Mouse (Mus musculus): ENCODE results near the gene Fam136a. TPM values are rescaled to one million over a fixed set of nuclear protein-coding genes. Genes with fewer than 3 reads are reported as not detected.

The Fam136a gene
- total RNA-seq (2014; rRNA removed) (65.9 and 85.8 TPM in 2 replicates), polyA plus RNA-seq (2015; fragmentation: Nextera tagmentation; extraction: Ambion mirVana) (75.1 and 75.2 TPM in 2 replicates)

GRCm38 (mm10) chr6:86365371-86366124 is at the start of gene Fam136a:
Fam136a (plus strand) TSS chr6:86365646.
- peak within 1 kb of the TSS; percentile 88 for H3K27ac ChIP-seq (ENCODE audit: low read depth, low read length)
- 1% methylated on average over 75 of the region's 76 CpGs for WGBS
- peak; percentile 95 for TF ChIP-seq CTCF (IDR thresholded peaks at IDR 0.05; ENCODE audit: low read depth)
- peak within 1 kb of the TSS; percentile 61 for H3K4me3 ChIP-seq (ENCODE audit: low read depth, low read length)
- H3K9me3 ChIP-seq (ENCODE audit: low read length) = no peaks in the 10 kb centered on the region
- ATAC-seq (peak; percentile 89), DNase-seq (peak; percentile 98)
- no peaks in the 10 kb centered on the region for H3K27me3 ChIP-seq (ENCODE audit: insufficient read depth, low read length)
- peak within 1 kb of the TSS; percentile 87 for H3K9ac ChIP-seq
- H3K36me3 ChIP-seq (ENCODE audit: insufficient read depth) = 0 out of 2 replicates have a peak, but pooled peaks cover 3% of the 10 kb centered on the region
- H3K4me2 ChIP-seq (ENCODE audit: low read depth) = peak within 1 kb of the TSS; percentile 98
- peaks cover 10% of the 10 kb centered on the region for H3K4me1 ChIP-seq (ENCODE audit: insufficient read depth)

- 45% methylated on average over 1 of the region's 1 CpGs for WGBS
- no peak overlapping the region for H3K27ac ChIP-seq (ENCODE audit: low read depth, low read length)
- ATAC-seq (no peak), DNase-seq (no peak)
- H3K9me3 ChIP-seq (ENCODE audit: low read length) = no peaks in the 10 kb centered on the region
- no peaks in the 10 kb centered on the region for H3K36me3 ChIP-seq (ENCODE audit: insufficient read depth)
- H3K4me3 ChIP-seq (ENCODE audit: low read depth, low read length) = no peak overlapping the region
- no peak overlapping the region for H3K4me2 ChIP-seq (ENCODE audit: low read depth)
- H3K9ac ChIP-seq = no peak overlapping the region
- TF ChIP-seq CTCF (IDR thresholded peaks at IDR 0.05; ENCODE audit: low read depth) = no peak
- no peaks in the 10 kb centered on the region for H3K4me1 ChIP-seq (ENCODE audit: insufficient read depth)
- H3K27me3 ChIP-seq (ENCODE audit: insufficient read depth, low read length) = no peaks in the 10 kb centered on the region
Observed at GRCm38 (mm10) chr6:86317066-86317465, 48.4 kb upstream of the Fam136a start.

- H3K9me3 ChIP-seq (ENCODE audit: low read length) = no peaks in the 10 kb centered on the region
- no peaks in the 10 kb centered on the region for H3K36me3 ChIP-seq (ENCODE audit: insufficient read depth)
- no peaks in the 10 kb centered on the region for H3K4me1 ChIP-seq (ENCODE audit: insufficient read depth)
- no peak overlapping the region for H3K27ac ChIP-seq (ENCODE audit: low read depth, low read length)
- H3K4me3 ChIP-seq (ENCODE audit: low read depth, low read length) = no peak overlapping the region
- H3K27me3 ChIP-seq (ENCODE audit: insufficient read depth, low read length) = no peaks in the 10 kb centered on the region
- TF ChIP-seq CTCF (IDR thresholded peaks at IDR 0.05; ENCODE audit: low read depth) = no peak
- H3K4me2 ChIP-seq (ENCODE audit: low read depth) = no peak overlapping the region
- H3K9ac ChIP-seq = no peak overlapping the region
- ATAC-seq (no peak), DNase-seq (no peak)
- WGBS = 72% methylated on average over 4 of the region's 4 CpGs
Observed at GRCm38 (mm10) chr6:86318855-86319254, 46.6 kb upstream of the Fam136a start.

- WGBS = 86% methylated on average over 5 of the region's 5 CpGs
- no peak overlapping the region for H3K4me3 ChIP-seq (ENCODE audit: low read depth, low read length)
- TF ChIP-seq CTCF (IDR thresholded peaks at IDR 0.05; ENCODE audit: low read depth) = no peak
Observed at GRCm38 (mm10) chr6:86322031-86322563, 43.3 kb upstream of the Fam136a start.

GRCm38 (mm10) chr6:86322991-86323390 is 42.5 kb upstream of the Fam136a start:
- TF ChIP-seq CTCF (IDR thresholded peaks at IDR 0.05; ENCODE audit: low read depth) = no peak
- no peak overlapping the region for H3K4me3 ChIP-seq (ENCODE audit: low read depth, low read length)
- no peak overlapping the region for H3K27ac ChIP-seq (ENCODE audit: low read depth, low read length)
- H3K36me3 ChIP-seq (ENCODE audit: insufficient read depth) = no peaks in the 10 kb centered on the region
- 83% methylated on average over 9 of the region's 9 CpGs for WGBS
- no peaks in the 10 kb centered on the region for H3K9me3 ChIP-seq (ENCODE audit: low read length)
- H3K4me2 ChIP-seq (ENCODE audit: low read depth) = no peak overlapping the region
- H3K27me3 ChIP-seq (ENCODE audit: insufficient read depth, low read length) = no peaks in the 10 kb centered on the region
- no peak overlapping the region for H3K9ac ChIP-seq
- DNase-seq = no peak
- ATAC-seq = no peak
- no peaks in the 10 kb centered on the region for H3K4me1 ChIP-seq (ENCODE audit: insufficient read depth)

More at GRCm38 (mm10) chr6:86322031-86322563, 43.3 kb upstream of the Fam136a start:
- H3K4me2 ChIP-seq (ENCODE audit: low read depth) = no peak overlapping the region
- H3K9me3 ChIP-seq (ENCODE audit: low read length) = no peaks in the 10 kb centered on the region
- no peaks in the 10 kb centered on the region for H3K27me3 ChIP-seq (ENCODE audit: insufficient read depth, low read length)
- no peak overlapping the region for H3K9ac ChIP-seq
- no peak for ATAC-seq
- H3K27ac ChIP-seq (ENCODE audit: low read depth, low read length) = no peak overlapping the region
- H3K4me1 ChIP-seq (ENCODE audit: insufficient read depth) = no peaks in the 10 kb centered on the region
- H3K36me3 ChIP-seq (ENCODE audit: insufficient read depth) = no peaks in the 10 kb centered on the region
- DNase-seq = no peak

DNA sequence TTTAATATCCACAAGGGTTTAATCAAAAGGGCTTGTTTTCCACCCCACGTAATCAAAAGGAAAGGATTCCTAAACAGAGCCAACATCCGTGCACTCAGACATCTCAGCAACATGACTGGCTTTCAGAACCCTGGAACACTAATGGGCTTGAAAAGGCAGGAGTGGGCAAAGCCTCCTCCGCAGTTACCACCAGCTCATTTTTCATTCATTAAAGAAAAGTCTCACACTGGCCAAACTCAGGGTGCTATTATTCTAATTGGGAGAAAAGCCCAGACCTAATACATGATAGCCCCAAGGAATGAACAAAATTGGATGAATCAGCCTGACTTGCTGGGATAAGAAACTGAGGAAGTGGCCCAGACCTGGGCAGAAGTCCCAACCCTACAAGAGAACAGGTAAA is 41.0 kb upstream of the Fam136a start:
- H3K4me2 ChIP-seq (ENCODE audit: low read depth) = no peak overlapping the region
- no peak for ATAC-seq
- no peaks in the 10 kb centered on the region for H3K36me3 ChIP-seq (ENCODE audit: insufficient read depth)
- no peaks in the 10 kb centered on the region for H3K4me1 ChIP-seq (ENCODE audit: insufficient read depth)
- no peak for TF ChIP-seq CTCF (IDR thresholded peaks at IDR 0.05; ENCODE audit: low read depth)
- no peaks in the 10 kb centered on the region for H3K27me3 ChIP-seq (ENCODE audit: insufficient read depth, low read length)
- H3K9me3 ChIP-seq (ENCODE audit: low read length) = no peaks in the 10 kb centered on the region
- no peak overlapping the region for H3K27ac ChIP-seq (ENCODE audit: low read depth, low read length)
- 43% methylated on average over 3 of the region's 3 CpGs for WGBS
- H3K9ac ChIP-seq = no peak overlapping the region
- DNase-seq = no peak
- no peak overlapping the region for H3K4me3 ChIP-seq (ENCODE audit: low read depth, low read length)

DNA sequence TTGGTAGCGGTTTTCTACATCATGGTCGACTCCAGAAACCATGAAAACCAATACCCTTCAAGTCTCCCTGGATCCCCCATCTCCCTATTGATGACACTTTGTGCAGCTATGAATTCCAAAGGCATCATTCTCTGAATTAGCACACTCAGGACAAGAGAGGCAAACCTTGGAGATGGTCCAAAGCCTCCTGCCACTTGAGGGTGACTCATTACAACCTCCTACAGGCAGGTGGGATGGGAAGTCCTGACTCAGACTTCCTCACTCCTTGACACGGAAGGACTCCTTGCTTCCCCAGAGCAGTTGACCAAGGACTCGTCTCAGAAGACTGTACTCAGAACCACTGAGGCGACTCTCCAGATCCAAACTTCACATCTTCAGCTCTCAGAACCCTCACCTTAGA is 39.8 kb upstream of the Fam136a start:
- Histone ChIP-seq H3K27ac (ENCODE audit: low read depth, low read length) (no peak overlapping the region), H3K9ac (no peak overlapping the region), H3K4me1 (ENCODE audit: insufficient read depth) (no peaks in the 10 kb centered on the region), H3K27me3 (ENCODE audit: insufficient read depth, low read length) (no peaks in the 10 kb centered on the region), H3K36me3 (ENCODE audit: insufficient read depth) (no peaks in the 10 kb centered on the region), H3K4me2 (ENCODE audit: low read depth) (no peak overlapping the region), H3K9me3 (ENCODE audit: low read length) (no peaks in the 10 kb centered on the region), H3K4me3 (ENCODE audit: low read depth, low read length) (no peak overlapping the region)
- DNase-seq (no peak), ATAC-seq (no peak)
- WGBS = 88% methylated on average over 5 of the region's 5 CpGs
- no peak for TF ChIP-seq CTCF (IDR thresholded peaks at IDR 0.05; ENCODE audit: low read depth)

Measured in forebrain, postnatal 0 days (tissue).